12 mouse cellular contexts compared by ENCODE assay signal in genomic region chr17:30198422-30198821, GRCm38 (mm10).
DNase-seq lines count a peak whose midpoint lies in the region; ATAC-seq and TF ChIP-seq lines count a peak whose summit lies in the region.
"Had no signal": no experiment of that assay in that cellular context is flagged by ENCODE, and none has a peak within 500 bp of the region (broad histone marks: within the 10 kb centered on the region; RNA-seq: fewer than 3 reads in every experiment).

No protein-coding gene starts in this region.

- H3K9me3 ChIP-seq in lung, embryonic 14.5 days (ENCODE audit: low read depth, low read length): no peaks in the 10 kb centered on the region
- H3K9me3 ChIP-seq in embryonic facial prominence, embryonic 10.5 days: no peaks in the 10 kb centered on the region
- no peaks in the 10 kb centered on the region for H3K9me3 ChIP-seq in hindbrain, embryonic 13.5 days
- H3K9me3 ChIP-seq: liver, embryonic 13.5 days; megakaryocyte, embryonic 14.5 days; neural tube, embryonic 12.5 days had no signal

- no peak overlapping the region for H3K9ac ChIP-seq in lung, embryonic 14.5 days
- no peak overlapping the region for H3K9ac ChIP-seq in hindbrain, embryonic 13.5 days
- H3K9ac ChIP-seq: liver, embryonic 13.5 days; neural tube, embryonic 12.5 days had no signal

- no peak for ATAC-seq in lung, embryonic 14.5 days (ENCODE audit: insufficient read depth)
- no peak for ATAC-seq in hindbrain, embryonic 13.5 days (ENCODE audit: low FRiP score)

- no peaks in the 10 kb centered on the region for H3K27me3 ChIP-seq in lung, embryonic 14.5 days (ENCODE audit: insufficient read depth, low read length)
- H3K27me3 ChIP-seq in embryonic facial prominence, embryonic 10.5 days (replicated peaks; ENCODE audit: low read depth, poor library complexity, severe bottlenecking): no peaks in the 10 kb centered on the region
- no peaks in the 10 kb centered on the region for H3K27me3 ChIP-seq in hindbrain, embryonic 13.5 days
- H3K27me3 ChIP-seq: liver, embryonic 13.5 days; megakaryocyte, embryonic 14.5 days; neural tube, embryonic 12.5 days had no signal

- peaks cover 14% of the 10 kb centered on the region; the same call in 1 of the 2 replicates for H3K36me3 ChIP-seq in lung, embryonic 14.5 days (ENCODE audit: insufficient read depth)
- peaks cover 55% of the 10 kb centered on the region for H3K36me3 ChIP-seq in embryonic facial prominence, embryonic 10.5 days (replicated peaks)
- no peaks in the 10 kb centered on the region for H3K36me3 ChIP-seq in hindbrain, embryonic 13.5 days
- H3K36me3 ChIP-seq: neural tube, embryonic 12.5 days had no signal

- no peak for TF ChIP-seq CTCF in lung, embryonic 14.5 days (IDR thresholded peaks at IDR 0.05; ENCODE audit: low read depth)

- H3K4me1 ChIP-seq in lung, embryonic 14.5 days (ENCODE audit: insufficient read depth): peaks cover 32% of the 10 kb centered on the region
- H3K4me1 ChIP-seq in embryonic facial prominence, embryonic 10.5 days: peaks cover 59% of the 10 kb centered on the region
- H3K4me1 ChIP-seq in hindbrain, embryonic 13.5 days (replicated peaks): peaks cover 95% of the 10 kb centered on the region

- H3K4me2 ChIP-seq in lung, embryonic 14.5 days: no peak overlapping the region
- H3K4me2 ChIP-seq in hindbrain, embryonic 13.5 days: no peak overlapping the region
- H3K4me2 ChIP-seq: liver, embryonic 13.5 days; neural tube, embryonic 12.5 days had no signal

- 38% methylated on average over 10 of the region's 10 CpGs for WGBS in lung, embryonic 14.5 days
- WGBS in embryonic facial prominence, embryonic 10.5 days: 60% methylated on average over 10 of the region's 10 CpGs
- 72% methylated on average over 10 of the region's 10 CpGs for WGBS in hindbrain, embryonic 13.5 days

- peak; percentile 56 for DNase-seq in embryo, embryonic 10 days (ENCODE audit: low spot score)
- DNase-seq in embryo, embryonic 9.5 days (ENCODE audit: extremely low spot score): no peak
- DNase-seq in lung, embryonic 14.5 days: no peak
- no peak for DNase-seq in lung, postnatal 25 days (ENCODE audit: low spot score)
- DNase-seq in embryonic facial prominence, embryonic 10.5 days (ENCODE audit: low spot score): no peak
- peak; percentile 58 for DNase-seq in heart, postnatal 4 days
- DNase-seq in cerebellum, adult 8-10 months: no peak
- DNase-seq: liver, embryonic 13.5 days had no signal

- H3K4me3 ChIP-seq in lung, embryonic 14.5 days (ENCODE audit: low read depth, low read length): no peak overlapping the region
- no peak overlapping the region for H3K4me3 ChIP-seq in embryonic facial prominence, embryonic 10.5 days
- no peak overlapping the region for H3K4me3 ChIP-seq in hindbrain, embryonic 13.5 days
- H3K4me3 ChIP-seq: erythroblast, embryonic 14.5 days; liver, embryonic 13.5 days; neural tube, embryonic 12.5 days had no signal

- 0 out of 2 replicates have a peak overlapping the region, but pooled peaks have one; percentile 4 for H3K27ac ChIP-seq in lung, embryonic 14.5 days (ENCODE audit: low read depth)
- H3K27ac ChIP-seq in embryonic facial prominence, embryonic 10.5 days (replicated peaks): 0 out of 2 replicates have a peak overlapping the region, but pooled peaks have one; percentile 7
- no peak overlapping the region for H3K27ac ChIP-seq in hindbrain, embryonic 13.5 days
- H3K27ac ChIP-seq: liver, embryonic 13.5 days; neural tube, embryonic 12.5 days had no signal

Comparison
In these comparisons a context has a peak if more than half of its experiments do, and no peak if none do; other contexts are left out.
1. DNase-seq: peak in embryo, embryonic 10 days (single experiment) and heart, postnatal 4 days (single experiment); none in embryo, embryonic 9.5 days (single experiment), lung, embryonic 14.5 days (single experiment), lung, postnatal 25 days (single experiment), embryonic facial prominence, embryonic 10.5 days (single experiment) and cerebellum, adult 8-10 months (single experiment).